Mouse (Mus musculus) induced T-regulatory cell, adult 2 months (primary cell): ENCODE measurements around the gene AL732309.1.

Experiments
- DNase-seq: peaks from one replicate; pipeline ENCODE4 v3.0.0-alpha.2; 2012; ENCODE audit warnings: low read depth

The AL732309.1 gene

GRCm38 (mm10) chr2:25238106-25238505 is 8.6 kb downstream of the AL732309.1 start:
- no peak for DNase-seq

- DNase-seq = no peak
Measured at GRCm38 (mm10) chr2:25237522-25237921, 9.1 kb downstream of the AL732309.1 start.

GRCm38 (mm10) chr2:25236614-25237013 is 10.0 kb downstream of the AL732309.1 start, which contains the start of gene Rnf224:
TSS of gene Rnf224 (minus strand) at chr2:25236787.
- no peak for DNase-seq

- no peak for DNase-seq
Measured at GRCm38 (mm10) chr2:25234551-25235220, 12.0 kb downstream of the AL732309.1 start.

- no peak for DNase-seq
Measured at GRCm38 (mm10) chr2:25234050-25234449, 12.6 kb downstream of the AL732309.1 start, which contains the start of gene Slc34a3. TSS of gene Slc34a3 (minus strand) at chr2:25234364.

- DNase-seq = no peak
Measured at GRCm38 (mm10) chr2:25233421-25233820, 13.2 kb downstream of the AL732309.1 start.

GRCm38 (mm10) chr2:25231038-25231437 is 15.6 kb downstream of the AL732309.1 start:
- DNase-seq = no peak

- no peak for DNase-seq
Measured at GRCm38 (mm10) chr2:25230581-25230980, 16.1 kb downstream of the AL732309.1 start.

- DNase-seq = no peak
Measured at GRCm38 (mm10) chr2:25229582-25229981, 17.1 kb downstream of the AL732309.1 start.

GRCm38 (mm10) chr2:25228995-25229530 is 17.6 kb downstream of the AL732309.1 start:
- DNase-seq = no peak

- DNase-seq = peak; percentile 95
Measured at GRCm38 (mm10) chr2:25228431-25228889, 18.2 kb downstream of the AL732309.1 start.

GRCm38 (mm10) chr2:25227406-25227805 is 19.3 kb downstream of the AL732309.1 start:
- DNase-seq = no peak

GRCm38 (mm10) chr2:25226864-25227263 is 19.8 kb downstream of the AL732309.1 start:
- DNase-seq = no peak

GRCm38 (mm10) chr2:25225811-25226379 is 20.8 kb downstream of the AL732309.1 start:
- DNase-seq = peak; percentile 23

GRCm38 (mm10) chr2:25224766-25225752 is 21.6 kb downstream of the AL732309.1 start:
- peak; percentile 99 for DNase-seq

GRCm38 (mm10) chr2:25224492-25224765 is 22.2 kb downstream of the AL732309.1 start, which contains the start of gene Tubb4b:
TSS of gene Tubb4b (minus strand) at chr2:25224702.
- no peak for DNase-seq

GRCm38 (mm10) chr2:25223681-25224491 is 22.8 kb downstream of the AL732309.1 start:
- DNase-seq = no peak

- no peak for DNase-seq
Measured at GRCm38 (mm10) chr2:25221331-25221772, 25.3 kb downstream of the AL732309.1 start.

GRCm38 (mm10) chr2:25218445-25218844 is 28.2 kb downstream of the AL732309.1 start, which contains the start of gene Fam166a:
TSS of gene Fam166a (plus strand) at chr2:25218745.
- DNase-seq = no peak

- DNase-seq = no peak
Measured at GRCm38 (mm10) chr2:25217666-25218065, 29.0 kb downstream of the AL732309.1 start.

GRCm38 (mm10) chr2:25214444-25214843 is 32.2 kb downstream of the AL732309.1 start, which contains the start of gene Stpg3:
TSS of gene Stpg3 (minus strand) at chr2:25214637.
- no peak for DNase-seq
